Mouse (Mus musculus) adrenal gland, adult 18-20 months (tissue): ENCODE measurements at regions not wholly inside any gene's neighbourhood (a gene's known extent, or its start where the extent isn't known, plus 50 kb on each side); places are given as distances from the start of the nearest gene placed in this dataset.

ENCODE experiments used
- DNase-seq, 2 experiments: peaks; one replicate each; pipeline ENCODE4 v3.0.0; 2021 to 2022; ENCODE audit warnings: low spot score in 2 of 2

GRCm38 (mm10) chr13:71874986-71875385 is 88.5 kb downstream of the Irx1 start:
- DNase-seq, result no peak

GRCm38 (mm10) chr13:71868763-71869162 is 94.8 kb downstream of the Irx1 start:
- no peak for DNase-seq

GRCm38 (mm10) chr13:71853426-71854025 is 110.0 kb downstream of the Irx1 start:
- no peak for DNase-seq

GRCm38 (mm10) chr13:71804032-71804958 is 159.2 kb downstream of the Irx1 start:
- no peak for DNase-seq

GRCm38 (mm10) chr13:71798288-71798687 is 165.2 kb downstream of the Irx1 start:
- DNase-seq, result no peak

- DNase-seq, result no peak
Observed at GRCm38 (mm10) chr13:71784740-71785139, 178.8 kb downstream of the Irx1 start.

GRCm38 (mm10) chr13:71747003-71747965 is 216.2 kb downstream of the Irx1 start:
- DNase-seq, result no peak

GRCm38 (mm10) chr13:71746534-71746933 is 217.0 kb downstream of the Irx1 start:
- no peak for DNase-seq

GRCm38 (mm10) chr13:71736821-71737345 is 226.6 kb downstream of the Irx1 start:
- no peak for DNase-seq

GRCm38 (mm10) chr13:71734261-71734660 is 229.3 kb downstream of the Irx1 start:
- no peak for DNase-seq

- DNase-seq, result no peak
Observed at GRCm38 (mm10) chr13:71733360-71733759, 230.2 kb downstream of the Irx1 start.

- DNase-seq, result no peak
Observed at GRCm38 (mm10) chr13:71732903-71733302, 230.6 kb downstream of the Irx1 start.

- no peak for DNase-seq
Observed at GRCm38 (mm10) chr13:71690069-71690817, 273.3 kb downstream of the Irx1 start.

- DNase-seq, result no peak
Observed at GRCm38 (mm10) chr13:71689187-71689586, 274.3 kb downstream of the Irx1 start.

- DNase-seq, result no peak
Observed at GRCm38 (mm10) chr13:71676081-71676624, 287.4 kb downstream of the Irx1 start.

- DNase-seq, result no peak
Observed at GRCm38 (mm10) chr13:71669956-71670739, 293.4 kb downstream of the Irx1 start.

GRCm38 (mm10) chr13:71668256-71668655 is 295.3 kb downstream of the Irx1 start:
- DNase-seq, result no peak

- no peak for DNase-seq
Observed at GRCm38 (mm10) chr13:71665221-71665916, 298.2 kb downstream of the Irx1 start.

GRCm38 (mm10) chr13:71657898-71658297 is 305.6 kb downstream of the Irx1 start:
- no peak for DNase-seq
